Mouse (Mus musculus) mouse trophoblast stem cell (cell line): ENCODE results near the gene Arhgap32.
"Not testable (repeated sequence)": the region's sequence is repeated elsewhere in the genome, so short reads cannot be mapped to it uniquely, and the experiment has no call there.

Experiments
- in situ Hi-C, 2 experiments: fragments of 300-500 bp; cut with MseI, MboI; formaldehyde crosslinking; loops; 2 replicates in 1 of 2; 3 replicates in 1 of 2; pipeline ENCODE4 v1.15.1; 2025

Gene Arhgap32

DNA sequence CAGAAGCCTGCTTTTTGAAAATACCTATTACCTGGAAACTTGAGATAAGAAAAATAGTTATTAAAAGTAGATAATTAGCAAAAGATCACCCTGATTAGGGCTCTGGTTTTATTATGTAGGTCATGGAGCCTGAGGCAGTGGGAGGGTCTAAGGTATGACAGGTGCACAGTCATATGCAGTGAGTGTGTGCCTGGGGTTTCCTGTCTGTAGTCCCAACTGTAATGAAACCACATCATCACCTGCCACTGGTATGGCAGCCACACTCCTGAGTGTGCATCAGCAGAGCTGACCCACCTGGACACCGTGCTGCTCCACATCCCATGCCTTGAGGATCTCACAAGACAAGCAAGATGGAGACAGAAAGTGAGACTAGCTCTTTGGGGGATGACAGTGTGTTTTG is at the start of gene Arhgap32:
Gene Arhgap32, plus strand, starts transcription at position 351 of the 400 bp plus-strand sequence.
- in situ Hi-C loops: no loop called here

DNA sequence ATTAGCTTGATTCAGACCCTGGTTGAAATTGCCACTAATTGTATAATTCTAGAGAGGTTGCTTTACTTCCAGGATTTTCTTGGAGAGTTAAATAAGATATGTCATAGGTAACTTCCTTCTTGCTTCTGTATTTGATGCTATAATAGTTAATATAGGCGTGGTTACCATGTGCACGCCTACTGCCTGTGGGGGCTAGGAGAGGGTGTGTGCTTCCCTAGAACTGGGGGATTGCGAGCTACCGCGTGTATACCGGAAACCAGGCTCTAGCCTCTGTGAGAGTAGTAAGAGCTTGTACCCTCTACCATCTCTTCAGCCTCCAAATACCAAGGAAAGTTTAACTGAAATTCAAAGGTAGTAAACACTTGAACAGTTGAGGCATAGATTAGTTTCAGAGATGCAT is 43.2 kb upstream of the Arhgap32 start:
- in situ Hi-C loops: no loop called here

GRCm38 (mm10) chr9:32088106-32088776 is 27.7 kb upstream of the Arhgap32 start:
- in situ Hi-C loops: no loop called here

GRCm38 (mm10) chr9:32088882-32089281 is 27.1 kb upstream of the Arhgap32 start:
- in situ Hi-C loops: no loop called here

GRCm38 (mm10) chr9:32093456-32093855 is 22.5 kb upstream of the Arhgap32 start:
- in situ Hi-C loops: no loop called here

GRCm38 (mm10) chr9:32094351-32095120 is 21.4 kb upstream of the Arhgap32 start:
- in situ Hi-C loops: no loop called here

GRCm38 (mm10) chr9:32095511-32095910 is 20.4 kb upstream of the Arhgap32 start:
- in situ Hi-C loops: no loop called here

- in situ Hi-C loops: no loop called here
Measured at GRCm38 (mm10) chr9:32096541-32096940, 19.4 kb upstream of the Arhgap32 start.

DNA sequence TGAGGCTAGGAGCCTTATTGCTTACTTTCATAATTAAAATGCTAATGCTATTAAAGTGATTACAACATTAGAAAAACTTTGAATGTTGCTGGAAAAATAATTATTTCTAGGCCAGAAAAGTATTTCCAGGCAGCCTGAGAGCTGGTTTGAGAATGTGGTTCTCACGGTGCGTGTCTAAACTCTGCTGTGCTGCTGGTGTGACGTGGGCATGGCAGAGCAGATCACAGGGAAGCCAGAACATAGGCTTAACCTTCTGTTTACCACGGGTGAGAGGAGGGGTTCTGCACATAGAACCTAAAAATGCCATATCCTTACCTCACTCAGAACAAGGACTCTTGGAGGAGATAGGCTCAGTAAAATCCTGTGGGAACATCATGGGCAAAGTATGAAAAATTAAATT is 18.8 kb upstream of the Arhgap32 start:
- in situ Hi-C loops: no loop called here

GRCm38 (mm10) chr9:32098425-32099155 is 17.3 kb upstream of the Arhgap32 start:
- in situ Hi-C loops: no loop called here

GRCm38 (mm10) chr9:32100561-32100960 is 15.4 kb upstream of the Arhgap32 start:
- in situ Hi-C loops: no loop called here

DNA sequence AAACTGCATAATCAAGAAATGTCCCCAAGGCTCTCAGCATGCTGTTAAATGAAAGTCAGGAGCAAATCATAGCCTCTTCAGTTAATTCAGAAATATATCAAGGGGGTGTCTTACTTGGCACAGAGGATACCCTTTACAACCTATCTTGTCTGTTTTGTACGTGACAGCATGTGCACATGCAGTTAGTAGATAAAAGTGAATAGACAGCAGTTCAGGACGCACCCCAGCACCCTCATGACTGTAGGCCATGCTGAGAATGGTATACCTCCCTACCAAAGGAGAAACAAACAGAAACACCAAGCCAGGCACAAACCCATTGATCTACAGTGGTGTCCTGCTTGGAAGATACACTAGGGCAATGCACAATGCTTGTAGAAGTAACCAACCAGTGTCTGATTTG is 14.4 kb upstream of the Arhgap32 start:
- in situ Hi-C loops: no loop called here

DNA sequence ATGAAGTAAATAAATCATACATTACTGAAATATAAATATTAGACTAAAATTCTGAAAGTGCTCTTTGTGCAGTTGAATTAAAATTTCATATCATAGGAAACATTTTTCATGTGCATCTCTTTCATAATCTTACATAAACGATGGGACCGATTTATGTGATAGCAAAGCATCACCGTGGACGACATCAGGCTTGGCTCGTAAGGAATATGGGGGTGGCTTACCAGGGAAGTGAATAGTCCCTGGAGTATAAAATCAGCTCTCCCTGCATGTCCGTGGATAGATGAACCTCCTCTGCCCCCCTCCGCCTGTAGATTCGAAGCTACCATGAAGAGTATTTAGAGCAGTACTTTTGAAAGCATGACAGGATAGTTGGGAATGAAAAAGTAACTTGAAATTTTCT is 11.3 kb upstream of the Arhgap32 start:
- in situ Hi-C loops: no loop called here

- in situ Hi-C loops: no loop called here
Measured at GRCm38 (mm10) chr9:32110376-32110775, 5.6 kb upstream of the Arhgap32 start.

GRCm38 (mm10) chr9:32116272-32116671 is 336 bp downstream of the Arhgap32 start:
- in situ Hi-C loops: no loop called here

DNA sequence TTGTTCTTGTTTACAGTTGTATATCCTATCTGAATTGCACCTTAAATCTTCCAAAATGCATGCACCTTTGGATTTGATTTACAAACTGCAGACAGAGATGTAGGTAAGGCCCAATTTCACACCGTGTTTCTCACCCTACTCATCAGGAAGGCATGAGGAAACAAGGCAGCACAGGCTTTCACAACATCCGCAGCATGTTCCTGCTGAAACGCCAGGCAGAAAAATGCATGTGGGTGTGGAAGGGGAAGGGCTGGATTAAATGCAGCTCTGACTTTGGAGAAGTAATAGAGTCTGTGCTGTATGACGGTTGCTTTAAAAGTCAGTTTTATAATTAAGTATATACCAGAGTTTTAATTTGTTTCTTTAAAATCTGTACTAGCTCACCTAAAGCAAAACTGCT is 1.9 kb downstream of the Arhgap32 start:
- in situ Hi-C loops: no loop called here

DNA sequence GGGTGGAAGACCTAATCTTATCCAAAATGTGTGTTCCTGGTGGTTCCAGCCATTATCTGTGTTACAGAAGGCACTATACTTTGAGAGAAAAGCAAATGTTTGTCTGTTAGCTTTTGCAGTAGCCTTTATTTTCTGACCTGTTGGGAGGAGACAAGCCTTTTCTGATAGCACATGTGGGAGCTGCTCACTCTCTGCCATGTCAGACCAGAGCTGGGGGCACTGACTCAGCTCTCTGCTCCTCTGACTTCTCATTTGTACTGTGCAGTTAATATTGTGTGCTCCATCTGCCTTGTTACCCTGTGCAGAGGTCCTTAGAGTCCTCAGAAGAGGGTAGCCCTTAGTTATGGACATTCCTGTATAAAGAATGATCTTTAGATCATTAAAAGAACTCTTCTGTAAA is 2.5 kb downstream of the Arhgap32 start:
- in situ Hi-C loops: no loop called here

DNA sequence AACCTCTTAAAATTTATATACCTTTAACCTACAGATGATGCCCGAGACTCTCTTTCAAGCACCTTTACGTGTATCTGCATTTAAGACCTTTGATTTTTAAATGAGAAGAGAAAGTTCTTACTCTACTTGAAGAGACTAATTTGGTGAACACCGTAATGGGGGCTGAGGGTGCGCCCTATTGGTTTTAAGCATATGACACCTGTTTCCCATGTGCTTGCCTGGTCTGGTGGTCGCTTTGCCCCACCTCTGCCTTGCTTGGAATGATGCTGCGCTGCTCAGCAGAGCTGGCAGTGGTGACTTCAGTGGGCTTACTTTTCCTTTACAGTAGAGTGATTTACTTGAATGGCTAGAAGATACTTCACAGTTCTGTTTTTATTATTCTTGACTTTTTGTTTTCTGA is 3.6 kb downstream of the Arhgap32 start:
- in situ Hi-C loops: no loop called here

DNA sequence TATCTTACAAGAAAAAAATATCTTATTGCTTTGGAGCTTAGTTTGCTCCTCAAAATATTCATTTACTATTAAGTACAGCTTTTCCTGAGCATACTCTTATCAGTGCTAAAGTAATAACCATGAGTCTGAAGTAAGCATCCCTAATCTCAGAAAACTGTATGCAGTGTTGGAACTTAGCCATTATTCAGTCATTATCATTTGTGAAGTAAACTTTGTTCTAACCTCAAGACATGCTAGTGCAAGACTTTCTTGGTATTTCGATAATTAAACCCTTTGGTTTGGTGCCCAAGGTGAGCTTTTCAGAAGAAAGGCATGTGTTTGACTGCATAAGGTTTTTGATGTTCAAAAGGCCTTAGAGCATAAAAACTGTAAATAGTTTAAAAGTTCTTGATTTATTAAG is 4.2 kb downstream of the Arhgap32 start:
- in situ Hi-C loops: no loop called here

DNA sequence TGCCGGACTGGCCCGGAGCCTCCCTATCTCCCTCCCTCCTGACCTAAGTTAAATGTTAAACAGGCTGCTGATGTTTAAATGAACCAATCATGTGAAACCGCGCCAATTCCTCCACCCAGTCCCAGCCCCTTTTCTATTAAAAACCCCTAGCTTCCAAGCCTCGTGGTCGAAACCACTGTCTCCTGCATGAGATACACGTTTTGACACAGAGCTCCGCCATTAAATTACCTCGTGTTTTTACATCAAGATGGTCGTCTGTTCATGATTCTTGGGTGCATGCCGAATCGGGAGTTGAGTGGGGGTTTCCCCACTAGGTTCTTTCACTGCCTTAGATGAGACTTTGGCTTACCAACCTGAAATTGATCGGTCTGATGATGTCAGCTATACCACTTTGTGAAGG is 5.3 kb downstream of the Arhgap32 start:
- in situ Hi-C loops: not testable (repeated sequence)

DNA sequence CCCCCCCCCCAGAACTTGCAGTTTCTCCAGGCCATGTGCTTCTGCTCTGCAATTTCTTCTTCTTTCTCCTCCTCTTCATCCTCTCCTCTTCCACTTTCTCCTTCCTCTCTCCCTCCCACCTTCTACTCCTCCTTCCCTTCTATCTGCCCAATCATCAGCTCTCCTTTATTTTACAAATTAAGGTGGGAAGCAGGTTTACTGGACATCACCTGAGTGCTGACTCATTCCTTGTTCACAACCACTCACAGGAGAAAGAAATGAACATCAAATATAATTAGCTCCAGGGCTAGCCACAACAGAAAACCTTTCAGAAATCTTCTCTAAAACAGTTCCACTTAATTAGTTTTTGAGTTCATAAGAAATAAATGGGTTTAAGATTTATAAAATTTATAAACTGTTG is 20.3 kb downstream of the Arhgap32 start:
- in situ Hi-C loops: no loop called here

DNA sequence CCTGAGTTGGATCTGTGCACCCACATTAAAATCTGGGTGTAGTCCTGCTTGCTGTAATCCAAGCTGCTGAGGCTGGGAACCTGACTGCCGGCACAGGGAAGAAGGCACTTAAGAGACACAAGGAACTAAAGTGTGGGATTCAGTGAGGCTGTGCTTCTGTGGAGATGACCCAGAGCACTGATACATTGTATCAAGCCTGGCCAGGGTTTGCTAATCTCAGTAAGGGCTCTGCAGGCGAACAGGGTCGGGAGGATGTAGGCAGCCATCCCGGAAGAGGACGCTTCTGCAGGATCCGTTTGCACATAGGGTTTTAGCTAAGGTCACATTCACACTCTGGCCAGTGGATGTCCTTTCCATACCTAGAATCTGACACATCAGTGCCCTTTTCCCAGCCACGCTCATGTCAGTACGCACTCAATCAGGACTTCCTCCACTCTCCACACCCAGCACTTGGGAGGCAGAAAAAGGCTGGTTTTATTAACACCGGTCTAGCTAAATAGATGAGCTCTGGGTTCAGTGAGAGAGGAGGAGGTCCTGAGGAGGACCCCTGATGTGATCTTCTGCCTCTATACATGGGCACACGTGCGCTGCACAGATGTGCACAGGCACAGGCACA is 20.9 kb downstream of the Arhgap32 start:
- in situ Hi-C loops: no loop called here
